Mouse (Mus musculus): ENCODE measurements at regions not wholly inside any gene's neighbourhood (a gene's known extent, or its start where the extent isn't known, plus 50 kb on each side); places are given as distances from the start of the nearest gene placed in this dataset.

GRCm38 (mm10) chr13:46140006-46140405, 133.5 kb upstream of the Stmnd1 start:
- Histone ChIP-seq H3K27ac (ENCODE audit: low read depth, low read length) (no peak overlapping the region), H3K27me3 (ENCODE audit: control insufficient read depth, insufficient read depth, low read length) (no peaks in the 10 kb centered on the region), H3K9me3 (ENCODE audit: control insufficient read depth, low read length) (no peaks in the 10 kb centered on the region), H3K36me3 (ENCODE audit: control insufficient read depth, insufficient read depth, low read length) (no peaks in the 10 kb centered on the region), H3K9ac (ENCODE audit: low read length) (no peak overlapping the region), H3K4me3 (ENCODE audit: low read depth, low read length) (no peak overlapping the region), H3K4me1 (ENCODE audit: control insufficient read depth, insufficient read depth, low read length) (no peaks in the 10 kb centered on the region), H3K4me2 (ENCODE audit: low read depth) (no peak overlapping the region)
- no peak for DNase-seq (ENCODE audit: low spot score)
- 78% methylated on average over 3 of the region's 3 CpGs for WGBS
- ATAC-seq (ENCODE audit: insufficient read depth, low FRiP score, low TSS enrichment), result no peak

- Histone ChIP-seq H3K36me3 (ENCODE audit: control insufficient read depth, insufficient read depth, low read length) (no peaks in the 10 kb centered on the region), H3K27ac (ENCODE audit: low read depth, low read length) (no peak overlapping the region), H3K9ac (ENCODE audit: low read length) (no peak overlapping the region), H3K27me3 (ENCODE audit: control insufficient read depth, insufficient read depth, low read length) (no peaks in the 10 kb centered on the region), H3K9me3 (ENCODE audit: control insufficient read depth, low read length) (no peaks in the 10 kb centered on the region), H3K4me1 (ENCODE audit: control insufficient read depth, insufficient read depth, low read length) (no peaks in the 10 kb centered on the region), H3K4me2 (ENCODE audit: low read depth) (no peak overlapping the region), H3K4me3 (ENCODE audit: low read depth, low read length) (no peak overlapping the region)
- 80% methylated on average over 5 of the region's 5 CpGs for WGBS
- ATAC-seq (ENCODE audit: insufficient read depth, low FRiP score, low TSS enrichment) (no peak), DNase-seq (ENCODE audit: low spot score) (no peak)
Measured at GRCm38 (mm10) chr13:46139251-46139650, 134.3 kb upstream of the Stmnd1 start.

- Histone ChIP-seq H3K9ac (ENCODE audit: low read length) (no peak overlapping the region), H3K9me3 (ENCODE audit: control insufficient read depth, low read length) (no peaks in the 10 kb centered on the region), H3K4me1 (ENCODE audit: control insufficient read depth, insufficient read depth, low read length) (no peaks in the 10 kb centered on the region), H3K36me3 (ENCODE audit: control insufficient read depth, insufficient read depth, low read length) (no peaks in the 10 kb centered on the region), H3K27me3 (ENCODE audit: control insufficient read depth, insufficient read depth, low read length) (no peaks in the 10 kb centered on the region), H3K4me2 (ENCODE audit: low read depth) (no peak overlapping the region), H3K4me3 (ENCODE audit: low read depth, low read length) (no peak overlapping the region), H3K27ac (ENCODE audit: low read depth, low read length) (no peak overlapping the region)
- no peak for DNase-seq (ENCODE audit: low spot score)
- 94% methylated on average over 8 of the region's 8 CpGs for WGBS
- no peak for ATAC-seq (ENCODE audit: insufficient read depth, low FRiP score, low TSS enrichment)
Measured at GRCm38 (mm10) chr13:46135411-46135810, 138.1 kb upstream of the Stmnd1 start.

- no peaks in the 10 kb centered on the region for H3K4me1 ChIP-seq (ENCODE audit: control insufficient read depth, insufficient read depth, low read length)
- H3K9me3 ChIP-seq (ENCODE audit: control insufficient read depth, low read length), result no peaks in the 10 kb centered on the region
- no peaks in the 10 kb centered on the region for H3K36me3 ChIP-seq (ENCODE audit: control insufficient read depth, insufficient read depth, low read length)
- no peak overlapping the region for H3K4me3 ChIP-seq (ENCODE audit: low read depth, low read length)
- no peak for DNase-seq (ENCODE audit: low spot score)
- no peak for ATAC-seq (ENCODE audit: insufficient read depth, low FRiP score, low TSS enrichment)
- no peak overlapping the region for H3K4me2 ChIP-seq (ENCODE audit: low read depth)
- H3K27ac ChIP-seq (ENCODE audit: low read depth, low read length), result no peak overlapping the region
- WGBS, result 89% methylated on average over 9 of the region's 9 CpGs
- H3K27me3 ChIP-seq (ENCODE audit: control insufficient read depth, insufficient read depth, low read length), result no peaks in the 10 kb centered on the region
- H3K9ac ChIP-seq (ENCODE audit: low read length), result no peak overlapping the region
Measured at GRCm38 (mm10) chr13:46129236-46129855, 144.2 kb upstream of the Stmnd1 start.

- H3K36me3 ChIP-seq (ENCODE audit: control insufficient read depth, insufficient read depth, low read length), result no peaks in the 10 kb centered on the region
- no peaks in the 10 kb centered on the region for H3K9me3 ChIP-seq (ENCODE audit: control insufficient read depth, low read length)
- H3K4me1 ChIP-seq (ENCODE audit: control insufficient read depth, insufficient read depth, low read length), result no peaks in the 10 kb centered on the region
- DNase-seq (ENCODE audit: low spot score), result no peak
- WGBS, result 75% methylated on average over 3 of the region's 3 CpGs
- no peaks in the 10 kb centered on the region for H3K27me3 ChIP-seq (ENCODE audit: control insufficient read depth, insufficient read depth, low read length)
- H3K4me2 ChIP-seq (ENCODE audit: low read depth), result no peak overlapping the region
- no peak overlapping the region for H3K27ac ChIP-seq (ENCODE audit: low read depth, low read length)
- ATAC-seq (ENCODE audit: insufficient read depth, low FRiP score, low TSS enrichment), result no peak
- no peak overlapping the region for H3K4me3 ChIP-seq (ENCODE audit: low read depth, low read length)
- H3K9ac ChIP-seq (ENCODE audit: low read length), result no peak overlapping the region
Measured at GRCm38 (mm10) chr13:46123446-46123845, 150.1 kb upstream of the Stmnd1 start.

GRCm38 (mm10) chr13:46116576-46116975, 151.8 kb upstream of the Atxn1 start:
- 90% methylated on average over 4 of the region's 4 CpGs for WGBS

GRCm38 (mm10) chr13:46104971-46105370, 140.2 kb upstream of the Atxn1 start:
- H3K9ac ChIP-seq (ENCODE audit: low read length), result no peak overlapping the region
- H3K27me3 ChIP-seq (ENCODE audit: control insufficient read depth, insufficient read depth, low read length), result no peaks in the 10 kb centered on the region
- no peaks in the 10 kb centered on the region for H3K36me3 ChIP-seq (ENCODE audit: control insufficient read depth, insufficient read depth, low read length)
- H3K4me2 ChIP-seq (ENCODE audit: low read depth), result no peak overlapping the region
- no peaks in the 10 kb centered on the region for H3K4me1 ChIP-seq (ENCODE audit: control insufficient read depth, insufficient read depth, low read length)
- WGBS, result 55% methylated on average over 6 of the region's 6 CpGs
- no peak overlapping the region for H3K27ac ChIP-seq (ENCODE audit: low read depth, low read length)
- ATAC-seq (ENCODE audit: insufficient read depth, low FRiP score, low TSS enrichment) (no peak), DNase-seq (ENCODE audit: low spot score) (no peak)
- no peaks in the 10 kb centered on the region for H3K9me3 ChIP-seq (ENCODE audit: control insufficient read depth, low read length)
- no peak overlapping the region for H3K4me3 ChIP-seq (ENCODE audit: low read depth, low read length)

More at GRCm38 (mm10) chr13:46116576-46116975, 151.8 kb upstream of the Atxn1 start:
- Histone ChIP-seq H3K4me3 (ENCODE audit: low read depth, low read length) (no peak overlapping the region), H3K27me3 (ENCODE audit: control insufficient read depth, insufficient read depth, low read length) (no peaks in the 10 kb centered on the region), H3K4me2 (ENCODE audit: low read depth) (no peak overlapping the region), H3K36me3 (ENCODE audit: control insufficient read depth, insufficient read depth, low read length) (no peaks in the 10 kb centered on the region), H3K9me3 (ENCODE audit: control insufficient read depth, low read length) (no peaks in the 10 kb centered on the region), H3K9ac (ENCODE audit: low read length) (no peak overlapping the region), H3K4me1 (ENCODE audit: control insufficient read depth, insufficient read depth, low read length) (no peaks in the 10 kb centered on the region), H3K27ac (ENCODE audit: low read depth, low read length) (no peak overlapping the region)
- no peak for DNase-seq (ENCODE audit: low spot score)
- ATAC-seq (ENCODE audit: insufficient read depth, low FRiP score, low TSS enrichment), result no peak

GRCm38 (mm10) chr13:46098621-46099020, 133.8 kb upstream of the Atxn1 start:
- Histone ChIP-seq H3K4me2 (ENCODE audit: low read depth) (no peak overlapping the region), H3K36me3 (ENCODE audit: control insufficient read depth, insufficient read depth, low read length) (no peaks in the 10 kb centered on the region), H3K9me3 (ENCODE audit: control insufficient read depth, low read length) (no peaks in the 10 kb centered on the region), H3K27me3 (ENCODE audit: control insufficient read depth, insufficient read depth, low read length) (no peaks in the 10 kb centered on the region), H3K9ac (ENCODE audit: low read length) (no peak overlapping the region), H3K27ac (ENCODE audit: low read depth, low read length) (no peak overlapping the region), H3K4me1 (ENCODE audit: control insufficient read depth, insufficient read depth, low read length) (no peaks in the 10 kb centered on the region), H3K4me3 (ENCODE audit: low read depth, low read length) (no peak overlapping the region)
- DNase-seq (ENCODE audit: low spot score) (no peak), ATAC-seq (ENCODE audit: insufficient read depth, low FRiP score, low TSS enrichment) (no peak)
- WGBS, result 79% methylated on average over 7 of the region's 7 CpGs

GRCm38 (mm10) chr13:46098131-46098530, 133.3 kb upstream of the Atxn1 start:
- no peak overlapping the region for H3K4me2 ChIP-seq (ENCODE audit: low read depth)
- WGBS, result 86% methylated on average over 7 of the region's 7 CpGs
- ATAC-seq (ENCODE audit: insufficient read depth, low FRiP score, low TSS enrichment) (no peak), DNase-seq (ENCODE audit: low spot score) (no peak)
- H3K4me3 ChIP-seq (ENCODE audit: low read depth, low read length), result no peak overlapping the region
- no peak overlapping the region for H3K27ac ChIP-seq (ENCODE audit: low read depth, low read length)
- H3K27me3 ChIP-seq (ENCODE audit: control insufficient read depth, insufficient read depth, low read length), result no peaks in the 10 kb centered on the region
- no peaks in the 10 kb centered on the region for H3K36me3 ChIP-seq (ENCODE audit: control insufficient read depth, insufficient read depth, low read length)
- no peaks in the 10 kb centered on the region for H3K4me1 ChIP-seq (ENCODE audit: control insufficient read depth, insufficient read depth, low read length)
- no peaks in the 10 kb centered on the region for H3K9me3 ChIP-seq (ENCODE audit: control insufficient read depth, low read length)
- no peak overlapping the region for H3K9ac ChIP-seq (ENCODE audit: low read length)
